Mouse (Mus musculus) kidney, adult 2 months (tissue): ENCODE measurements at regions not wholly inside any gene's neighbourhood (a gene's known extent, or its start where the extent isn't known, plus 50 kb on each side); places are given as distances from the start of the nearest gene placed in this dataset.

Experiments
- DNase-seq: peaks from one replicate; pipeline ENCODE4 v3.0.0; 2021
- H3K27ac ChIP-seq: fragments of 200-500 bp; 2 replicates; pipeline ENCODE4 v1.5.1; 2012; ENCODE audit warnings: low read depth, low read length, control low read depth, inconsistent platforms; ENCODE audit not compliant: insufficient read depth
- H3K27me3 ChIP-seq: fragments of 200-500 bp; replicated peaks from 2 replicates; pipeline ENCODE4 v1.6.1; 2012; ENCODE audit warnings: mild to moderate bottlenecking, moderate library complexity, low read length, inconsistent platforms; ENCODE audit not compliant: control insufficient read depth, insufficient read depth
- H3K36me3 ChIP-seq: fragments of 200-500 bp; 2 replicates; pipeline ENCODE4 v1.6.1; 2012; ENCODE audit warnings: mild to moderate bottlenecking, moderate library complexity, low read length, inconsistent platforms; ENCODE audit not compliant: control insufficient read depth, insufficient read depth
- H3K4me1 ChIP-seq: fragments of 200-500 bp; 2 replicates; pipeline ENCODE4 v1.6.1; 2011; ENCODE audit warnings: low read length; ENCODE audit not compliant: control insufficient read depth, insufficient read depth
- H3K4me3 ChIP-seq: fragments of 200-500 bp; 2 replicates; pipeline ENCODE4 v1.5.1; 2011; ENCODE audit warnings: mild to moderate bottlenecking, low read depth, low read length, control low read depth; ENCODE audit not compliant: insufficient read depth
- CTCF ChIP-seq: fragments of 200-500 bp; conservative IDR thresholded peaks from 2 replicates; pipeline ENCODE4 v1.5.1; 2011; ENCODE audit warnings: low read depth, mild to moderate bottlenecking, control low read depth, low read length, moderate library complexity, mixed read lengths; ENCODE audit not compliant: insufficient read depth, insufficient read length
- POLR2A ChIP-seq: fragments of 200-500 bp; IDR thresholded peaks from one replicate; pipeline ENCODE4 v1.6.1; 2011; ENCODE audit warnings: low read depth, low read length, control low read depth
- WGBS: fragments of 180-500 bp; shearing (Covaris S2); methylation state at CpG from one replicate; pipeline ENCODE4 v1.1.7; 2018; 5-methylcytosine and 5-hydroxymethylcytosine counted together

GRCm38 (mm10) chr12:9154491-9154890 is 124.7 kb downstream of the Ttc32 start:
- WGBS = 78% methylated on average over 2 of the region's 2 CpGs
- no peak overlapping the region for H3K27ac ChIP-seq

GRCm38 (mm10) chr12:9156794-9157193 is 127.0 kb downstream of the Ttc32 start:
- TF ChIP-seq POLR2A (no peak), CTCF (no peak)
- Histone ChIP-seq H3K4me3 (no peak overlapping the region), H3K4me1 (no peaks in the 10 kb centered on the region), H3K27me3 (no peaks in the 10 kb centered on the region), H3K27ac (no peak overlapping the region), H3K36me3 (no peaks in the 10 kb centered on the region)
- peak; percentile 14 for DNase-seq

More at GRCm38 (mm10) chr12:9154491-9154890, 124.7 kb downstream of the Ttc32 start:
- no peak overlapping the region for H3K4me3 ChIP-seq
- no peak for DNase-seq
- TF ChIP-seq CTCF (no peak), POLR2A (no peak)
- H3K4me1 ChIP-seq = no peaks in the 10 kb centered on the region
- H3K27me3 ChIP-seq = no peaks in the 10 kb centered on the region
- H3K36me3 ChIP-seq = no peaks in the 10 kb centered on the region

GRCm38 (mm10) chr12:9158751-9159150 is 129.0 kb downstream of the Ttc32 start:
- no peak for DNase-seq

GRCm38 (mm10) chr12:9165367-9165940 is 135.7 kb downstream of the Ttc32 start:
- H3K36me3 ChIP-seq = no peaks in the 10 kb centered on the region
- no peak overlapping the region for H3K4me3 ChIP-seq
- no peaks in the 10 kb centered on the region for H3K4me1 ChIP-seq
- no peak overlapping the region for H3K27ac ChIP-seq
- 75% methylated on average over 4 of the region's 4 CpGs for WGBS
- no peaks in the 10 kb centered on the region for H3K27me3 ChIP-seq
- DNase-seq = peak; percentile 11
- no peak for TF ChIP-seq CTCF
- TF ChIP-seq POLR2A = no peak

More at GRCm38 (mm10) chr12:9158751-9159150, 129.0 kb downstream of the Ttc32 start:
- H3K27me3 ChIP-seq = no peaks in the 10 kb centered on the region
- WGBS = 79% methylated on average over 5 of the region's 5 CpGs
- H3K4me1 ChIP-seq = no peaks in the 10 kb centered on the region
- TF ChIP-seq CTCF (no peak), POLR2A (no peak)
- H3K36me3 ChIP-seq = no peaks in the 10 kb centered on the region
- H3K4me3 ChIP-seq = no peak overlapping the region
- H3K27ac ChIP-seq = no peak overlapping the region

- H3K27ac ChIP-seq = no peak overlapping the region
- 57% methylated on average over 10 of the region's 10 CpGs for WGBS
- no peak overlapping the region for H3K4me3 ChIP-seq
- H3K4me1 ChIP-seq = no peaks in the 10 kb centered on the region
- peak; percentile 35 for DNase-seq
- H3K36me3 ChIP-seq = no peaks in the 10 kb centered on the region
- H3K27me3 ChIP-seq = no peaks in the 10 kb centered on the region
- TF ChIP-seq POLR2A = no peak
- peak; percentile 76 for TF ChIP-seq CTCF
Measured at GRCm38 (mm10) chr12:9166218-9166908, 136.6 kb downstream of the Ttc32 start.

- H3K36me3 ChIP-seq = no peaks in the 10 kb centered on the region
- H3K27ac ChIP-seq = no peak overlapping the region
- WGBS = 45% methylated on average over 3 of the region's 3 CpGs
- H3K4me1 ChIP-seq = no peaks in the 10 kb centered on the region
- H3K4me3 ChIP-seq = no peak overlapping the region
- peak; percentile 52 for DNase-seq
- TF ChIP-seq CTCF (no peak), POLR2A (no peak)
- H3K27me3 ChIP-seq = no peaks in the 10 kb centered on the region
Measured at GRCm38 (mm10) chr12:9169008-9169407, 139.2 kb downstream of the Ttc32 start.

- H3K4me1 ChIP-seq = no peaks in the 10 kb centered on the region
- WGBS = 10% methylated on average over 1 of the region's 1 CpGs
- DNase-seq = no peak
- H3K27ac ChIP-seq = no peak overlapping the region
- H3K27me3 ChIP-seq = no peaks in the 10 kb centered on the region
- no peaks in the 10 kb centered on the region for H3K36me3 ChIP-seq
- TF ChIP-seq CTCF (no peak), POLR2A (no peak)
- no peak overlapping the region for H3K4me3 ChIP-seq
Measured at GRCm38 (mm10) chr12:9173680-9174079, 143.9 kb downstream of the Ttc32 start.
